Mouse (Mus musculus) neural tube, embryonic 13.5 days (tissue): Measurements from ENCODE around the gene Car11. TPM values are rescaled to one million over a fixed set of nuclear protein-coding genes. Genes with fewer than 3 reads are reported as not detected.

Experiments used
- ATAC-seq: fragments of 200-750 bp; cut with Nextera tagmentation; 2 replicates; pipeline ENCODE4 v1.8.0; 2017; ENCODE audit warnings: low read depth, mild to moderate bottlenecking, moderate TSS enrichment, moderate library complexity
- H3K27ac ChIP-seq: fragments of 300-500 bp; sonication (generic); replicated peaks from 2 replicates; pipeline ENCODE4 v1.5.1; 2015; ENCODE audit warnings: moderate library complexity, mild to moderate bottlenecking, inconsistent platforms
- H3K27me3 ChIP-seq: fragments of 300-500 bp; sonication (generic); 2 replicates; pipeline ENCODE4 v1.6.1; 2015; ENCODE audit warnings: mild to moderate bottlenecking, inconsistent platforms
- H3K36me3 ChIP-seq: fragments of 300-500 bp; sonication (generic); 2 replicates; pipeline ENCODE4 v1.6.1; 2015; ENCODE audit warnings: mild to moderate bottlenecking, inconsistent platforms
- H3K4me1 ChIP-seq: fragments of 300-500 bp; sonication (generic); replicated peaks from 2 replicates; pipeline ENCODE4 v1.6.1; 2015; ENCODE audit warnings: inconsistent platforms
- H3K4me2 ChIP-seq: fragments of 300-500 bp; sonication (generic); 2 replicates; pipeline ENCODE4 v1.6.1; 2015; ENCODE audit warnings: inconsistent platforms, mild to moderate bottlenecking, moderate library complexity
- H3K4me3 ChIP-seq: fragments of 300-500 bp; sonication (generic); 2 replicates; pipeline ENCODE4 v1.5.1; 2015; ENCODE audit warnings: mild to moderate bottlenecking, inconsistent platforms
- H3K9ac ChIP-seq: fragments of 300-500 bp; sonication (generic); 2 replicates; pipeline ENCODE4 v1.6.1; 2015; ENCODE audit warnings: moderate library complexity, mild to moderate bottlenecking, inconsistent platforms
- H3K9me3 ChIP-seq: fragments of 300-500 bp; sonication (generic); 2 replicates; pipeline ENCODE4 v1.6.1; 2016; ENCODE audit warnings: inconsistent platforms
- WGBS: fragments of 180-500 bp; shearing (Covaris S2); methylation state at CpG from one replicate; pipeline ENCODE4 v1.1.7; 2015; 5-methylcytosine and 5-hydroxymethylcytosine counted together
- polyA plus RNA-seq: library from polyadenylated mRNA; unstranded; fragments of >200 nt; fragmentation: Nextera tagmentation; extraction: Ambion mirVana; gene quantifications from 2 replicates; pipeline ENCODE4 v1.2.1, GENCODE M21; 2015

Car11 gene
- polyA plus RNA-seq, 1 experiment from 2014 or later, result 46.0 TPM

DNA sequence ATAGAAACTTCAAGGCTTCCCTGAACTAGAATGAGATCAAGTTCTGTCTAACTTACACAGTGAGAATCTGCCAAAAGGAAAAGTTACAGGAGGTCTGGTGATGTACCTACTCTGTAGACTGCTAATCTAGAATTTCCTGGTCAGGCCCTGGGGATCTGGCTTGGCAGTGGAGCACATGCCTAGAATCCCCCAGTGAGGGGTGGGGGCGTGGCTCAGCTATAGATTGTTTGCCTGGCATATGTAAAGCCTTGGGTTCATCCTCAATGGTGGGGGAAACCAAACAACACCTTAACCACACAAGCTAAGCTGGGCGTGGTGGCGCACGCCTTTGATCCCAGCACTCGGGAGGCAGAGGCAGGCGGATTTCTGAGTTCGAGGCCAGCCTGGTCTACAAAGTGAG lies 1.7 kb upstream of the Car11 start:
- H3K4me3 ChIP-seq, result no peak overlapping the region
- 89% methylated on average over 7 of the region's 7 CpGs for WGBS
- peaks cover 42% of the 10 kb centered on the region for H3K4me1 ChIP-seq
- no peaks in the 10 kb centered on the region for H3K36me3 ChIP-seq
- no peak overlapping the region for H3K9ac ChIP-seq
- no peak for ATAC-seq
- peaks cover 27% of the 10 kb centered on the region for H3K27me3 ChIP-seq
- no peak overlapping the region for H3K27ac ChIP-seq
- no peak overlapping the region for H3K4me2 ChIP-seq
- H3K9me3 ChIP-seq, result no peaks in the 10 kb centered on the region

DNA sequence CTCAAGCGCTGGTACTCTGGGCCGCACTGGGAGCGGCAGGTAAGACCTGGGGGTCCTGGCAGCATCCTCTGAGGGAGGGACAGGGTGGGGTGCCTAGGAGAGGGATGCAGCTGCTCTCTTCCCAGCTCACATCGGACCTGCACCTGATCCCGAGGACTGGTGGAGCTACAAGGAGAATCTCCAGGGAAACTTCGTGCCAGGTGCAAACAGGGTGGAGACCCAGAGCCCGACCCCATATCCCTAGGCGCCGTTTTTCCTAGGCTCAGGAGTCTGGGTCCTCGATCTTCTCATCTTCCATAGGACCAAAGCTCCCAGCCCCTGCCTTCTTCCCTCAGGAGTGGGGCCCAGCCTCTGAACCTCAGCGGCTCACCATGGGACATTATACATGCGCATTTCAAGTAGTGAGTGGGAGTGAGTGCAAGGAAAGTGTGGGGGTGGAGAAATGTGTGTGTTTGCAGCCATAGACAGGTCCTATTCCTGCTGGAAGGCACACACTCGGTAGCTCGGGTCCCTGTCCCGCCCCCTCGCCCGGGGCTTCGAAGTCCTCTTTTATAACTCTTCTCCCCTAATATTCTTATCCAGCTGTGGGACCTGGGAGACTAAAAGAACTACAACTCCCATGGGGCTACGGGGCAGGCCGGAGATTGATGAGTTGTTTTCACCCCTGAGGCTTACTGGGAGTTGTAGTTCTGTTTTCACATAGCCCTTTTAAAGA lies 815 bp downstream of the Car11 start:
- Histone ChIP-seq H3K27ac (peak overlapping the region; percentile 80), H3K4me1 (peaks cover 61% of the 10 kb centered on the region), H3K9me3 (no peaks in the 10 kb centered on the region), H3K27me3 (peaks cover 27% of the 10 kb centered on the region), H3K9ac (peak overlapping the region; percentile 81), H3K36me3 (no peaks in the 10 kb centered on the region), H3K4me3 (peak overlapping the region; percentile 52), H3K4me2 (peak overlapping the region; percentile 88)
- WGBS, result 1% methylated on average over 20 of the region's 20 CpGs
- ATAC-seq, result peak; percentile 7; the same call in 1 of the 2 replicates

DNA sequence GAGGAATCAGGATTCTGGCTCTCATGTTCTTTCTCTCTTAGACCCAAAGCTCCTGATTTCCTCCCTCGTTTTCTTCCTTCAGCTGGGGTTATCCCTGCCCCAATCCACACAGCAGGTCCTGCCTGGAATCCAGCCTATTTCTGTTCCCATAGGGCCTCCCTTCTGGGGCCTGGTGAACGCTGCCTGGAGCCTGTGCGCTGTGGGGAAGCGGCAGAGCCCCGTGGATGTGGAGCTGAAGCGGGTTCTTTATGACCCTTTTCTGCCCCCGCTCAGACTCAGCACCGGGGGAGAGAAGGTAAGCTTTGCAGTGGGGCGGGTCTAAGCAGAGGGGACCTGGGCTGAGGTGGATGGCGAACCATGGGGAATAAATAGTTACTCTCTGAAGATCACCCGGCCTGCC lies 1.4 kb downstream of the Car11 start:
- Histone ChIP-seq H3K9ac (peak overlapping the region; percentile 67), H3K36me3 (no peaks in the 10 kb centered on the region), H3K9me3 (no peaks in the 10 kb centered on the region), H3K27ac (peak overlapping the region; percentile 76), H3K4me1 (peaks cover 67% of the 10 kb centered on the region), H3K27me3 (peaks cover 27% of the 10 kb centered on the region), H3K4me3 (peak overlapping the region; percentile 52), H3K4me2 (peak overlapping the region; percentile 88)
- no peak for ATAC-seq
- 21% methylated on average over 11 of the region's 11 CpGs for WGBS

DNA sequence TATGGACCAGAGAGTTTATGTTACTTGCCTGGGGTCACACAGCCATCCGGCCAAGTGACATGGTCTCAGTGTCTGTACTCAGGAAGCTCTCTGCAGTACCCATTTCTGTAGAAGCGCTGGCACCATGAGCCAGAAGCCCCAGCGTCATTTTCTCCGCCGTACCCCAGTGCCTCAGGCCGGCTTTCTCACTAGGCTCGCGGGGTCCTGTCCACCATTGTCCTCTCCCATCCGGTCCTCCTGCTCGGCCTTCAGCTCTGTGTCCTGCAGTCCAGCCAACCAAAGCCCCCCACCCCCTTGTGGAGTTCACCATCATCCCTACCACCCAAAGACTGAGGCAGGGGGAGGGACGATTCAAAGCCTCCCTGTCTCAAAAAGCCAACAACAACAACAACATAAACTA lies 2.0 kb downstream of the Car11 start:
- H3K36me3 ChIP-seq, result no peaks in the 10 kb centered on the region
- peaks cover 73% of the 10 kb centered on the region for H3K4me1 ChIP-seq
- H3K4me3 ChIP-seq, result peak overlapping the region; percentile 52
- peaks cover 27% of the 10 kb centered on the region for H3K27me3 ChIP-seq
- H3K4me2 ChIP-seq, result peak overlapping the region; percentile 88
- H3K9me3 ChIP-seq, result no peaks in the 10 kb centered on the region
- no peak for ATAC-seq
- 79% methylated on average over 11 of the region's 11 CpGs for WGBS
- H3K9ac ChIP-seq, result peak overlapping the region; percentile 67; the same call in 1 of the 2 replicates
- no peak overlapping the region for H3K27ac ChIP-seq

DNA sequence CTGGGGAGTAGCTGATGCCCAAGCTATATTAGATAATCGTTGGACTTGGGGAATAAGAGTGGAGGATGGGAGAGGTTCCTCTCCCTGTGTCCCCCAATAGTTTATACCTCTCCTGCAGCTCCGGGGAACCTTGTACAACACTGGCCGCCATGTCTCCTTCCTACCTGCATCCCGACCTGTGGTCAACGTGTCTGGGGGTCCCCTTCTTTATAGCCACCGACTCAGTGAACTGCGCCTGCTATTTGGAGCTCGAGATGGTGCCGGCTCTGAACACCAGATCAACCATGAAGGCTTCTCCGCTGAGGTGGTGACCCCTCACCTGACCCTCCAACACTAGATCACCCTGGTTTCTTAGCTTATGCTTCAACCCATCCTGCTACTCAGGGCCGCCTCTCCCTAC lies 2.7 kb downstream of the Car11 start:
- 87% methylated on average over 11 of the region's 11 CpGs for WGBS
- Histone ChIP-seq H3K9me3 (no peaks in the 10 kb centered on the region), H3K4me3 (no peak overlapping the region), H3K4me1 (peaks cover 80% of the 10 kb centered on the region), H3K4me2 (0 out of 2 replicates have a peak overlapping the region, but pooled peaks have one; percentile 99), H3K9ac (no peak overlapping the region), H3K27me3 (peaks cover 27% of the 10 kb centered on the region), H3K27ac (no peak overlapping the region), H3K36me3 (no peaks in the 10 kb centered on the region)
- no peak for ATAC-seq

DNA sequence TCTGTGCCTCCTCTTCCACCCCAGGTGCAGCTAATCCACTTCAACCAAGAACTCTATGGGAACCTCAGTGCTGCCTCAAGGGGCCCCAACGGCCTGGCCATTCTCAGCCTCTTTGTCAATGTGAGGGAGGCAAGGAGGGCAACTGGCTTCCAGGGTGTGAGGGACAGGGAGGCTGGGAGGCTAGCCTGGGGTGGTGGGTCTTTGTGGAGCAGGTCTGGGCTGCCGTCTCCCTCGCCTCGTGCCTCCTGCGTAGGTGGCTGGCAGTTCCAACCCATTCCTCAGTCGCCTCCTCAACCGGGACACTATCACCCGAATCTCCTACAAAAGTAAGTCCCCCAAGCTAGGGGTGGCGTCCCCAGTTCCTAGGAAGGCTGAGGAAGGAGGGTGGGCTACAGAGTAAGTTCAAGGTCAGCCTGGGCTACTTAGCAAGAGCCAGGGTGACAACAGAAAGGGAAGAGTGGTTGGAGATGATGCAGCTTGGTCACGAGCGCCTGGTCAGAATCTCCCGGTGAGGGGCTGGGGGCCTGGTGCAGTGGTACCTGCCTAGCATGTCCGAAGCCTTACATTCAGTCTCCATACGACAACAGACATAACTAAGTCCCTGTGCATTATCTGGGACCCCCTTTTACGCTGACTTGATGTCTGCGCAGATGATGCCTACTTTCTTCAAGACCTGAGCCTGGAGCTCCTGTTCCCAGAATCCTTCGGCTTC lies 3.3 kb downstream of the Car11 start:
- H3K4me1 ChIP-seq, result peaks cover 86% of the 10 kb centered on the region
- H3K27ac ChIP-seq, result peak overlapping the region; percentile 92
- H3K4me3 ChIP-seq, result peak overlapping the region; percentile 60; the same call in 1 of the 2 replicates
- H3K36me3 ChIP-seq, result no peaks in the 10 kb centered on the region
- ATAC-seq, result no peak
- H3K27me3 ChIP-seq, result peaks cover 24% of the 10 kb centered on the region
- H3K4me2 ChIP-seq, result peak overlapping the region; percentile 99
- 92% methylated on average over 17 of the region's 17 CpGs for WGBS
- H3K9ac ChIP-seq, result peak overlapping the region; percentile 75
- no peaks in the 10 kb centered on the region for H3K9me3 ChIP-seq

DNA sequence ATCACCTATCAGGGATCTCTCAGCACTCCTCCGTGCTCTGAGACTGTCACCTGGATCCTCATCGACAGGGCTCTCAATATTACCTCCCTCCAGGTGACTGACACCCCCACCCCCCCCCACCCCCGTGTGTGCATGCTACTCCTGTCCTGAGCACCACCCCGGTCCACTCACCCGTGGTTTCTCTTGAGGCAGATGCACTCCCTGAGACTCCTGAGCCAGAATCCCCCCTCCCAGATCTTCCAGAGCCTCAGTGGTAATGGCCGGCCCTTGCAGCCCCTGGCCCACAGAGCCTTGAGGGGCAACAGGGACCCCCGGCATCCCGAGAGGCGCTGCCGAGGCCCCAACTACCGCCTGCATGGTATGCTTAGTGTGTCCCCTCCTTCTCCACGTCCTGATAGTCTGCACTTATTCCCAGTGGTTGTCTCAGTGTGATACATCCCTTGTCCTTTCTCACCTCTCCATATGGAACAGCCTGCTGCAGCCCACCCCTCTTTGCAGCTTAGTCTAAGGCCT lies 3.9 kb downstream of the Car11 start:
- H3K27me3 ChIP-seq, result peaks cover 19% of the 10 kb centered on the region
- peak overlapping the region; percentile 60 for H3K4me3 ChIP-seq
- H3K9ac ChIP-seq, result peak overlapping the region; percentile 75
- H3K4me2 ChIP-seq, result peak overlapping the region; percentile 99
- no peaks in the 10 kb centered on the region for H3K36me3 ChIP-seq
- peaks cover 89% of the 10 kb centered on the region for H3K4me1 ChIP-seq
- WGBS, result 37% methylated on average over 12 of the region's 12 CpGs
- H3K9me3 ChIP-seq, result no peaks in the 10 kb centered on the region
- H3K27ac ChIP-seq, result peak overlapping the region; percentile 92
- ATAC-seq, result no peak

DNA sequence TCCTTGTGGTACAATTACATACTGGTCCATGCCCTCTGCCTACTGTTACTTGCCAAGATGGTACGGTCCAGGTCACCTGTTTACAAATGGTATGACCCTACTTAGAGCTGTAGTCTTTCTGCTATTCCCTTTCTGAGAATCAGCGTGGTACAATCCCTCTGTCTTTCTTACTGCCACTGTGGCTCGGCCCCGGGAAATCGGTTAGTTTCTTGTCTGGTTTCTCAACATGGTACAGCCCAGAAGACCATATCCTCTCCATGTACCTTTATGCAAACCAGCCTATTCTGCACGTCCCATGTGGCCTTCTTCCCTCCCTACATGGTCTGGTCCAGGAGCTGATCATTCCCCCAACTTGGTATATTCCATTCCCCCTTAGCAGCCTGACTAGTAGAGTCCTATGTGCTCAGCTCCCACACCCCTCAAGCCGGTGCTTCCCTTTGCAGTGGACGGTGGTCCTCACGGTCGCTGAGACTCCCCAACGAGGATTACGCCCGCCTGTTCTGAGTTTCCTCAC lies 4.5 kb downstream of the Car11 start:
- ATAC-seq, result peak; percentile 60
- Histone ChIP-seq H3K4me2 (peak overlapping the region; percentile 99), H3K9ac (peak overlapping the region; percentile 75), H3K9me3 (no peaks in the 10 kb centered on the region), H3K36me3 (no peaks in the 10 kb centered on the region), H3K27me3 (peaks cover 14% of the 10 kb centered on the region), H3K4me3 (peak overlapping the region; percentile 60), H3K27ac (peak overlapping the region; percentile 92), H3K4me1 (peaks cover 89% of the 10 kb centered on the region)
- WGBS, result under 1% methylated on average over 13 of the region's 13 CpGs

DNA sequence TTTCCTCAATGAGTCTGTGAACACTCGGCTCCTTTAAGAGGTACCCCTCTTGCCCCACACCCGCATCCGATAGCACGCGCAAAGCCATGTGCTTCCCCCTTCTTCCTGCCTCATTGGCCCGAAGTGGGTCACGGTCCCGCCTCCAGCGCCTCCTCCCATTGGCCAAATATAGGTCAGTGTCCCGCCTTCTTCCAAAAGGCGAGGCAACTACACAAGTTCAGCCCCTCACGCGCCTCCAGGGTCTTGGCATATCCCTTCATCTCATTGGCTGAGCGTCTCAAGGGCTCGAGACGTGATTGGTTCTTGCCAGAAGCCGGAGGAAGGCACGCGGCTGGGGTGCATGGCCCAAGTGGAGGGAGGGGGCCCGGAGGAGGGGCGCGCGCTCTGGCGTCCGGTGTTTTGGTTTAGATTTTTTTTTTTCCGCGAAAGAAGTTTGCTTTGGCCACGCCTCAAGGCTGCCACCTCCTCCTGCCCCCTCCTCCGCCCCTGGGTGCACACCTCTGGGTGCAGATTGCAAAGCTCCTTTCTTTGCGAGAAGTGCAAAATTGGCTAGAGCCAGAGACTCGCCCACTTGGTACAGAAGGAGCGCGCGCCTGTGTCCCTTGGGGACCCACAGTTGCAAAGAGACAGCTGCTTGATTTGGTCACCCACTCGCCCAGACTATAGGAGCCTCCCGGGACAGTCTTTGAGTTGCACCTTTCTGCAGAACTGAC lies 5.2 kb downstream of the Car11 start, which contains the start of gene Dbp:
TSS of gene Dbp (plus strand) at position 359 of the 713 bp plus-strand sequence.
- peak; percentile 84 for ATAC-seq

DNA sequence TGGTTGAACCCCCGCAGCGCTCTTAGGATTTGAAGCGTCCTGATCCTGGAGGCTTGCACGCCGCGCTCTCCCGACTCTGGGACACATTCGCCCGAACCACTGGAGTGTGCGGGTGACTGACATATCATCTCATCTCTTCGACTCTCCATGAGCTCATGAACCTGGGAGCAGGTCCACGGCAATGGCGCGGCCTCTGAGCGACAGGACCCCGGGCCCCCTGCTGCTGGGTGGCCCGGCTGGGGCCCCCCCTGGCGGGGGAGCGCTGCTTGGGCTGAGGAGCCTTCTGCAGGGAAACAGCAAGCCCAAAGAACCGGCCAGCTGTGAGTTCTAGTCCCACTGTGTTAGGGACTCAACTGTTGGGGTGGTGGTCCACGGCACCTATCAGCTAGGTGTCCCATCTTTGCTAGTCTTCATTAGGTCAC lies 5.8 kb downstream of the Car11 start:
- Histone ChIP-seq H3K9ac (peak overlapping the region; percentile 82), H3K4me1 (peaks cover 88% of the 10 kb centered on the region)
- WGBS, result under 1% methylated on average over 21 of the region's 21 CpGs

More for the DNA sequence above, 5.2 kb downstream of the Car11 start, which contains the start of gene Dbp:
- H3K4me1 ChIP-seq, result peaks cover 89% of the 10 kb centered on the region
- H3K9ac ChIP-seq, result peak within 1 kb of the TSS; percentile 82
- WGBS, result under 1% methylated on average over 36 of the region's 36 CpGs
- H3K4me3 ChIP-seq, result peak within 1 kb of the TSS; percentile 60
- H3K27me3 ChIP-seq, result 0 out of 2 replicates have a peak, but pooled peaks cover 7% of the 10 kb centered on the region
- peak within 1 kb of the TSS; percentile 99 for H3K4me2 ChIP-seq
- peak within 1 kb of the TSS; percentile 92 for H3K27ac ChIP-seq
- H3K9me3 ChIP-seq, result no peaks in the 10 kb centered on the region
- peaks cover 5% of the 10 kb centered on the region; the same call in 1 of the 2 replicates for H3K36me3 ChIP-seq

DNA sequence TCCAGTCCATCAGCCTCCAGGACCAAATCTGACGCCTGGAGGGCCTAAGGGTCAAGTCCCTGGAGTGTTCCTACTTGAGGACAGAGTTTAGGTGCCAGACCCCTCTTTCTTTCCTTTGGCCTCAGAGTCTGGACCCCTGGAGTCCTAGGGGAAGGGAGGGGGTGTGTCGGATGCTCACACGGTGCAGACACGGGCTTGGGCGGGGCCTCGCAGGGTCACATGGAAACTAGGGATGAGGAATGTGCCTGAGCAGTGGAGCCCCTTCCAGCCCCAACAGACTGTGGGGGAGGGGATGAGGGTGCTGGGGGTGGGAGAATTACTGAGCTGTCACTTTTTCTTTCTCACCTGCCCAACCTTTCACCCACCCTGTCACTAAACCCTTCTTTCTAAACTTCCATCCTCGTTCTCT lies 6.2 kb downstream of the Car11 start:
- peaks cover 15% of the 10 kb centered on the region for H3K36me3 ChIP-seq
- H3K27ac ChIP-seq, result peak overlapping the region; percentile 74
- peak overlapping the region; percentile 60 for H3K4me3 ChIP-seq
- no peaks in the 10 kb centered on the region for H3K9me3 ChIP-seq
- H3K9ac ChIP-seq, result peak overlapping the region; percentile 82
- peaks cover 85% of the 10 kb centered on the region for H3K4me1 ChIP-seq
- no peaks in the 10 kb centered on the region for H3K27me3 ChIP-seq
- ATAC-seq, result no peak
- 4% methylated on average over 7 of the region's 7 CpGs for WGBS
- peak overlapping the region; percentile 99 for H3K4me2 ChIP-seq

More for the DNA sequence above, 5.8 kb downstream of the Car11 start:
- Histone ChIP-seq H3K36me3 (peaks cover 11% of the 10 kb centered on the region), H3K27me3 (0 out of 2 replicates have a peak, but pooled peaks cover 1% of the 10 kb centered on the region), H3K4me2 (peak overlapping the region; percentile 99), H3K9me3 (no peaks in the 10 kb centered on the region), H3K27ac (peak overlapping the region; percentile 74), H3K4me3 (peak overlapping the region; percentile 60)
- no peak for ATAC-seq
